Mouse (Mus musculus): ENCODE data around the gene Sobp.

GRCm38 (mm10) chr10:42962655-42963054 is 211.7 kb downstream of the Sobp start:
- TF ChIP-seq MAFK (IDR thresholded peaks at IDR 0.05; ENCODE audit: insufficient read depth, low read depth, low read length) (no peak), CHD2 (IDR thresholded peaks at IDR 0.05; ENCODE audit: low read depth, low read length) (no peak)
